Mouse (Mus musculus) midbrain, embryonic 11.5 days (tissue): ENCODE results near the gene Alg13. TPM values are rescaled to one million over a fixed set of nuclear protein-coding genes. Genes with fewer than 3 reads are reported as not detected.

ENCODE experiments used
- ATAC-seq: fragments of 200-750 bp; cut with Nextera tagmentation; 2 replicates; pipeline ENCODE4 v1.8.0; 2017; ENCODE audit warnings: moderate TSS enrichment, moderate library complexity; ENCODE audit not compliant: low FRiP score
- DNase-seq: peaks from one replicate; pipeline ENCODE4 v3.0.0; 2015; ENCODE audit warnings: low spot score; ENCODE audit errors: missing footprints
- H3K27ac ChIP-seq: fragments of 300-500 bp; sonication (generic); 2 replicates; pipeline ENCODE4 v1.5.1; 2014; ENCODE audit warnings: low read depth, low read length
- H3K27me3 ChIP-seq: fragments of 300-500 bp; sonication (generic); 2 replicates; pipeline ENCODE4 v1.6.1; 2014; ENCODE audit warnings: mild to moderate bottlenecking, low read length, moderate library complexity, mixed read lengths; ENCODE audit not compliant: control insufficient read depth, insufficient read depth
- H3K36me3 ChIP-seq: fragments of 300-500 bp; sonication (generic); 2 replicates; pipeline ENCODE4 v1.6.1; 2014; ENCODE audit warnings: mild to moderate bottlenecking, low read length, moderate library complexity, mixed read lengths; ENCODE audit not compliant: control insufficient read depth, insufficient read depth
- H3K4me1 ChIP-seq: fragments of 300-500 bp; sonication (generic); 2 replicates; pipeline ENCODE4 v1.6.1; 2014; ENCODE audit warnings: low read length; ENCODE audit not compliant: control insufficient read depth, insufficient read depth
- H3K4me2 ChIP-seq: fragments of 300-500 bp; sonication (generic); 2 replicates; pipeline ENCODE4 v1.6.1; 2014; ENCODE audit warnings: mild to moderate bottlenecking, moderate library complexity
- H3K4me3 ChIP-seq: fragments of 300-500 bp; sonication (generic); 2 replicates; pipeline ENCODE4 v1.5.1; 2014; ENCODE audit warnings: low read depth, low read length
- H3K9ac ChIP-seq: fragments of 300-500 bp; sonication (generic); 2 replicates; pipeline ENCODE4 v1.6.1; 2014; ENCODE audit warnings: low read length
- H3K9me3 ChIP-seq: fragments of 300-500 bp; sonication (generic); 2 replicates; pipeline ENCODE4 v1.6.1; 2016; ENCODE audit warnings: low read length; ENCODE audit not compliant: control insufficient read depth
- WGBS: fragments of 180-500 bp; shearing (Covaris S2); extraction: QIAGEN DNeasy Blood & Tissue Kit; methylation state at CpG from one replicate; pipeline ENCODE4 v1.1.7; 2014; 5-methylcytosine and 5-hydroxymethylcytosine counted together
- polyA plus RNA-seq: library from polyadenylated mRNA; unstranded; fragments of >200 nt; fragmentation: Nextera tagmentation; extraction: Ambion mirVana; gene quantifications from 2 replicates; pipeline ENCODE4 v1.2.1, GENCODE M21; 2014

Alg13 gene
- polyA plus RNA-seq, 1 experiment from 2014 or later = 27.2 TPM

GRCm38 (mm10) chrX:144325375-144325774, 7.8 kb downstream of the Alg13 start:
- DNase-seq (no peak), ATAC-seq (no peak)
- no peak overlapping the region for H3K9ac ChIP-seq
- H3K27ac ChIP-seq = no peak overlapping the region
- H3K4me2 ChIP-seq = no peak overlapping the region
- H3K9me3 ChIP-seq = no peaks in the 10 kb centered on the region
- no peak overlapping the region for H3K4me3 ChIP-seq
- H3K36me3 ChIP-seq = no peaks in the 10 kb centered on the region
- no peaks in the 10 kb centered on the region for H3K4me1 ChIP-seq
- H3K27me3 ChIP-seq = no peaks in the 10 kb centered on the region

GRCm38 (mm10) chrX:144335332-144336015, 17.9 kb downstream of the Alg13 start:
- 44% methylated on average over 8 of the region's 8 CpGs for WGBS
- Histone ChIP-seq H3K27me3 (no peaks in the 10 kb centered on the region), H3K9ac (no peak overlapping the region), H3K9me3 (no peaks in the 10 kb centered on the region), H3K36me3 (no peaks in the 10 kb centered on the region), H3K4me1 (no peaks in the 10 kb centered on the region), H3K27ac (no peak overlapping the region), H3K4me3 (no peak overlapping the region), H3K4me2 (no peak overlapping the region)
- DNase-seq (no peak), ATAC-seq (no peak)

GRCm38 (mm10) chrX:144337938-144338337, 20.3 kb downstream of the Alg13 start:
- Histone ChIP-seq H3K27me3 (no peaks in the 10 kb centered on the region), H3K4me3 (no peak overlapping the region), H3K9me3 (no peaks in the 10 kb centered on the region), H3K36me3 (no peaks in the 10 kb centered on the region), H3K4me1 (no peaks in the 10 kb centered on the region), H3K27ac (no peak overlapping the region), H3K9ac (no peak overlapping the region), H3K4me2 (no peak overlapping the region)
- ATAC-seq (no peak), DNase-seq (no peak)

GRCm38 (mm10) chrX:144338355-144338754, 20.8 kb downstream of the Alg13 start:
- no peak overlapping the region for H3K4me2 ChIP-seq

GRCm38 (mm10) chrX:144374196-144374595, 56.6 kb downstream of the Alg13 start:
- Histone ChIP-seq H3K36me3 (no peaks in the 10 kb centered on the region), H3K9me3 (no peaks in the 10 kb centered on the region), H3K27me3 (no peaks in the 10 kb centered on the region), H3K27ac (no peak overlapping the region), H3K4me2 (no peak overlapping the region), H3K4me1 (no peaks in the 10 kb centered on the region), H3K9ac (no peak overlapping the region), H3K4me3 (no peak overlapping the region)
- no peak for DNase-seq
- ATAC-seq = no peak
- WGBS = 86% methylated on average over 2 of the region's 2 CpGs

More at GRCm38 (mm10) chrX:144338355-144338754, 20.8 kb downstream of the Alg13 start:
- no peaks in the 10 kb centered on the region for H3K9me3 ChIP-seq
- H3K9ac ChIP-seq = no peak overlapping the region
- H3K36me3 ChIP-seq = no peaks in the 10 kb centered on the region
- H3K27ac ChIP-seq = no peak overlapping the region
- no peaks in the 10 kb centered on the region for H3K27me3 ChIP-seq
- H3K4me1 ChIP-seq = no peaks in the 10 kb centered on the region
- ATAC-seq = no peak
- no peak for DNase-seq
- no peak overlapping the region for H3K4me3 ChIP-seq

- WGBS = 37% methylated on average over 7 of the region's 7 CpGs
- no peak overlapping the region for H3K9ac ChIP-seq
- no peak overlapping the region for H3K4me2 ChIP-seq
- ATAC-seq (peak; percentile 50; the same call in 1 of the 2 replicates), DNase-seq (peak; percentile 83)
- H3K4me3 ChIP-seq = no peak overlapping the region
- no peaks in the 10 kb centered on the region for H3K4me1 ChIP-seq
- no peaks in the 10 kb centered on the region for H3K36me3 ChIP-seq
- no peaks in the 10 kb centered on the region for H3K27me3 ChIP-seq
- H3K9me3 ChIP-seq = no peaks in the 10 kb centered on the region
- H3K27ac ChIP-seq = no peak overlapping the region
Observed at GRCm38 (mm10) chrX:144403526-144403925, 85.9 kb downstream of the Alg13 start.

GRCm38 (mm10) chrX:144408036-144408435, 90.4 kb downstream of the Alg13 start:
- Histone ChIP-seq H3K27me3 (no peaks in the 10 kb centered on the region), H3K9ac (no peak overlapping the region), H3K4me3 (no peak overlapping the region), H3K36me3 (no peaks in the 10 kb centered on the region), H3K4me2 (no peak overlapping the region), H3K9me3 (no peaks in the 10 kb centered on the region), H3K27ac (no peak overlapping the region), H3K4me1 (no peaks in the 10 kb centered on the region)
- ATAC-seq (no peak), DNase-seq (no peak)
- WGBS = 77% methylated on average over 5 of the region's 5 CpGs

GRCm38 (mm10) chrX:144420259-144420658, 102.7 kb downstream of the Alg13 start:
- Histone ChIP-seq H3K36me3 (no peaks in the 10 kb centered on the region), H3K4me2 (no peak overlapping the region), H3K4me3 (no peak overlapping the region), H3K27ac (no peak overlapping the region), H3K4me1 (no peaks in the 10 kb centered on the region), H3K9me3 (no peaks in the 10 kb centered on the region), H3K27me3 (no peaks in the 10 kb centered on the region), H3K9ac (no peak overlapping the region)
- no peak for DNase-seq
- WGBS = 64% methylated on average over 1 of the region's 1 CpGs
- no peak for ATAC-seq

- H3K4me3 ChIP-seq = no peak overlapping the region
- H3K27ac ChIP-seq = no peak overlapping the region
- no peak for DNase-seq
- H3K9me3 ChIP-seq = no peaks in the 10 kb centered on the region
- no peak overlapping the region for H3K4me2 ChIP-seq
- no peak for ATAC-seq
- WGBS = 78% methylated on average over 1 of the region's 1 CpGs
- no peaks in the 10 kb centered on the region for H3K27me3 ChIP-seq
- no peaks in the 10 kb centered on the region for H3K36me3 ChIP-seq
- no peaks in the 10 kb centered on the region for H3K4me1 ChIP-seq
- H3K9ac ChIP-seq = no peak overlapping the region
Observed at GRCm38 (mm10) chrX:144421091-144421490, 103.5 kb downstream of the Alg13 start.
